Mouse (Mus musculus) limb, embryonic 13.5 days (tissue): ENCODE results near the gene Piga. TPM values are rescaled to one million over a fixed set of nuclear protein-coding genes. Genes with fewer than 3 reads are reported as not detected.

ENCODE experiments used
- ATAC-seq: fragments of 200-750 bp; cut with Nextera tagmentation; 2 replicates; pipeline ENCODE4 v1.8.0; 2017; ENCODE audit warnings: low read depth, moderate number of reproducible peaks, moderate TSS enrichment; ENCODE audit not compliant: low FRiP score
- H3K27ac ChIP-seq: fragments of 300-500 bp; sonication (generic); 2 replicates; pipeline ENCODE4 v1.5.1; 2015; ENCODE audit warnings: inconsistent platforms, mild to moderate bottlenecking, moderate library complexity
- H3K27me3 ChIP-seq: fragments of 300-500 bp; sonication (generic); 2 replicates; pipeline ENCODE4 v1.6.1; 2015; ENCODE audit warnings: mild to moderate bottlenecking, inconsistent platforms
- H3K36me3 ChIP-seq: fragments of 300-500 bp; sonication (generic); 2 replicates; pipeline ENCODE4 v1.6.1; 2015; ENCODE audit warnings: inconsistent platforms, mild to moderate bottlenecking, moderate library complexity
- H3K4me1 ChIP-seq: fragments of 300-500 bp; sonication (generic); 2 replicates; pipeline ENCODE4 v1.6.1; 2015; ENCODE audit warnings: inconsistent platforms
- H3K4me2 ChIP-seq: fragments of 300-500 bp; sonication (generic); replicated peaks from 2 replicates; pipeline ENCODE4 v1.6.1; 2015; ENCODE audit warnings: inconsistent platforms, mild to moderate bottlenecking, moderate library complexity
- H3K4me3 ChIP-seq: fragments of 300-500 bp; sonication (generic); 2 replicates; pipeline ENCODE4 v1.5.1; 2015; ENCODE audit warnings: moderate library complexity, mild to moderate bottlenecking, inconsistent platforms
- H3K9ac ChIP-seq: fragments of 300-500 bp; sonication (generic); 2 replicates; pipeline ENCODE4 v1.6.1; 2015; ENCODE audit warnings: mild to moderate bottlenecking, inconsistent platforms
- H3K9me3 ChIP-seq: fragments of 300-500 bp; sonication (generic); 2 replicates; pipeline ENCODE4 v1.6.1; 2016; ENCODE audit warnings: inconsistent platforms
- WGBS: fragments of 180-500 bp; shearing (Covaris S2); methylation state at CpG from one replicate; pipeline ENCODE4 v1.1.7; 2015; 5-methylcytosine and 5-hydroxymethylcytosine counted together
- polyA plus RNA-seq: library from polyadenylated mRNA; unstranded; fragments of >200 nt; fragmentation: Nextera tagmentation; extraction: Ambion mirVana; gene quantifications from 2 replicates; pipeline ENCODE4 v1.2.1, GENCODE M21; 2015

The Piga gene
- polyA plus RNA-seq: 12.4 and 13.2 TPM in 2 replicates

DNA sequence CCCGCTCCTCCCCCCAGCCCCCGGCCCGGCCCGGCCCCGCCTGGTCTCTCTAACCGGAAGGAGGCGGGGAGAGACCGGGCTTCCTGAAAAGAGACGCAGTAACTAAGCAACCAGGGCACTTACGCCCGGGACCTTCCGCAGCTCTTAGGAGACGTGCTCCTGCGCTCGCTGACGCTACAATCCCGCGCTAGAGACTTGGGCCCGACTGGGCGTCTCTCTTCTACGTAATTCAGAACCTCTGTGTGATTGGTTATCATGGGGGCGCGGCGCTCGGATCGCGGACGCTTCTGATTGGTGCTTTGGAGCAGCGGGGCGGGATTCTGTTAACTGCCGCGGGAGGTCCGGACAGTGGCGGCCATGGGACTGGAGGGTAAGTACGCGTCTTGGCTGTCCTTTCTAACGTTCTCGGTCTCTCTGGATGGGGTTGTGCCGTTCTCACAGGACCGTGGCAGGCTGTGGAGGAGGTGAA is at the start of gene Piga:
Gene Piga (plus strand): TSS at position 317 of the 469 bp plus-strand sequence.
- Histone ChIP-seq H3K36me3 (no peaks in the 10 kb centered on the region), H3K4me3 (peak within 1 kb of the TSS; percentile 56), H3K27me3 (peaks cover 35% of the 10 kb centered on the region), H3K4me2 (peak within 1 kb of the TSS; percentile 65), H3K27ac (peak within 1 kb of the TSS; percentile 39; the same call in 1 of the 2 replicates), H3K4me1 (peaks cover 6% of the 10 kb centered on the region), H3K9me3 (no peaks in the 10 kb centered on the region), H3K9ac (peak within 1 kb of the TSS; percentile 70)
- WGBS: 15% methylated on average over 40 of the region's 40 CpGs
- peak; percentile 99 for ATAC-seq

GRCm38 (mm10) chrX:164370576-164370975 is 49.0 kb upstream of the Piga start:
- ATAC-seq: no peak
- Histone ChIP-seq H3K4me2 (no peak overlapping the region), H3K9ac (no peak overlapping the region), H3K27ac (no peak overlapping the region), H3K27me3 (0 out of 2 replicates have a peak, but pooled peaks cover 7% of the 10 kb centered on the region), H3K9me3 (no peaks in the 10 kb centered on the region), H3K4me3 (no peak overlapping the region), H3K36me3 (no peaks in the 10 kb centered on the region), H3K4me1 (0 out of 2 replicates have a peak, but pooled peaks cover 8% of the 10 kb centered on the region)
- WGBS: 83% methylated on average over 3 of the region's 3 CpGs

- H3K27ac ChIP-seq: no peak within 1 kb of the TSS
Observed at GRCm38 (mm10) chrX:164373081-164373480, 46.5 kb upstream of the Piga start, which contains the start of gene Vegfd. TSS of gene Vegfd (plus strand) at chrX:164373378.

GRCm38 (mm10) chrX:164374586-164374985 is 45.0 kb upstream of the Piga start:
- Histone ChIP-seq H3K4me1 (0 out of 2 replicates have a peak, but pooled peaks cover 8% of the 10 kb centered on the region), H3K27ac (no peak overlapping the region), H3K9ac (no peak overlapping the region), H3K9me3 (no peaks in the 10 kb centered on the region), H3K27me3 (peaks cover 10% of the 10 kb centered on the region; the same call in 1 of the 2 replicates), H3K4me2 (0 out of 2 replicates have a peak overlapping the region, but pooled peaks have one; percentile 3), H3K4me3 (no peak overlapping the region), H3K36me3 (no peaks in the 10 kb centered on the region)
- 25% methylated on average over 5 of the region's 5 CpGs for WGBS
- no peak for ATAC-seq

More at GRCm38 (mm10) chrX:164373081-164373480, 46.5 kb upstream of the Piga start, which contains the start of gene Vegfd:
- Histone ChIP-seq H3K4me3 (no peak within 1 kb of the TSS), H3K4me1 (0 out of 2 replicates have a peak, but pooled peaks cover 8% of the 10 kb centered on the region), H3K27me3 (0 out of 2 replicates have a peak, but pooled peaks cover 7% of the 10 kb centered on the region), H3K36me3 (no peaks in the 10 kb centered on the region), H3K9me3 (no peaks in the 10 kb centered on the region), H3K4me2 (peak within 1 kb of the TSS; percentile 30), H3K9ac (no peak within 1 kb of the TSS)
- peak; percentile 57; the same call in 1 of the 2 replicates for ATAC-seq
- 15% methylated on average over 3 of the region's 3 CpGs for WGBS

DNA sequence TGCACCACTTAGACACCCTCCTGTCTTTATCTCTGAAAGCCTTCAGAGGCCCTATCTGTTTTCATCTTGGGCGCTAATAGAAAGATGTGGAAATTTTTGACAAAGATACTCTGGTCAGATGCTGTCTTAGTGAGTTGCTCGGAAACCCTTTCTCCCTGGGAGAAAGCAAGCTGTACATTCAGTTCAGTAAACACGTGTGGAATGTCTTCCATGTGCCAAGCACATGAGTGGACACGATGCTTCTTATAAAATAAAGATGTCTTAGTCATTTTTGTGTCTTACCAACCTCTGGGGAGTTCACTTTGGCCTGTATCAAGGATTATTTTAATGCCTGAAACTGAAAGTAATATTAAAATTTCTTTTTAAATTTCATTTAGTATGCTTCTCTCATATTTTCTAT is 39.9 kb upstream of the Piga start:
- H3K27me3 ChIP-seq: peaks cover 20% of the 10 kb centered on the region; the same call in 1 of the 2 replicates

DNA sequence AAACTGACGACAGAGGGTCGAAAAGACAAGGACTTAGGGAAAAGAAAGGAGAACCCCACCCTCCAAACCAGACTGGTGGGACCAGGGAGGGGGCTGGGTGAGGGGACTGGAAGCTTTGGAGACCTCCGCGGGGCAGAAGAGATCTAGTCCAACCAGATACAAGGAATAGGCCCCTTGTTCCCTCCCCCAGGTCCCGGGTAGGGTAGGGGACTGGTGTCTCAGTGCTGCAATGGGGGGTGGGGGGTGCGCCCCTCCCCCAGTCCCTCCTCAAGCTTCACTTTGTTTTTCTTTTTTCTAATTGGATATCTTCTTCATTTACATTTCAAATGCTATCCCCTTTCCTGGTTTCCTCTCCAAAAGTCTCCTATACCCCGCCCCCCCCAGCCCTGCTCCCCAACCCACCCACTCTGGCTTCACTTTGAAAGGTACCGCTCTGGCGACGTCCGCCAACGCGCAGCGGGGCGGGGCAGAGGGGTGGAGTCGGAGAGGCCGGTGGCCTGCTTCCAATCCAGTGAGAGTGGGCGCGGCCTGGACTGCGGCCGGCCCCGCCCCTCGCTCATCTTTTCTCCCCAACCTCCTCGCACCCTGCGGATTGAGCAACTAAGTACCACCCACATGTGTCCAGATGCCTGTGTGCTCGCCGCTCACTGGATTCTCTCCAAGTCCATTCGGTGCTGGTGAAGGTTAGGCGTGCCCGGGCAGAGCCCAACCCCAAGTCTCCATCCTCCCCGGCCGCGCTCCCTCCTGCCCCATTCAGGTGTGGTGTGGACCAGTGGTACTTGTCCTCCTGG is 37.8 kb upstream of the Piga start:
- no peaks in the 10 kb centered on the region for H3K9me3 ChIP-seq
- H3K4me1 ChIP-seq: no peaks in the 10 kb centered on the region
- no peaks in the 10 kb centered on the region for H3K36me3 ChIP-seq
- H3K27me3 ChIP-seq: peaks cover 15% of the 10 kb centered on the region; the same call in 1 of the 2 replicates
- H3K27ac ChIP-seq: no peak overlapping the region
- no peak overlapping the region; the same call in 1 of the 2 replicates for H3K9ac ChIP-seq
- peak; percentile 98 for ATAC-seq
- 16% methylated on average over 28 of the region's 33 CpGs for WGBS
- H3K4me3 ChIP-seq: peak overlapping the region; percentile 42
- peak overlapping the region; percentile 67 for H3K4me2 ChIP-seq

More for the DNA sequence above, 39.9 kb upstream of the Piga start:
- 0 out of 2 replicates have a peak, but pooled peaks cover 4% of the 10 kb centered on the region for H3K4me1 ChIP-seq
- no peaks in the 10 kb centered on the region for H3K36me3 ChIP-seq
- no peak for ATAC-seq
- H3K4me2 ChIP-seq: no peak overlapping the region
- H3K4me3 ChIP-seq: no peak overlapping the region
- no peak overlapping the region for H3K9ac ChIP-seq
- H3K9me3 ChIP-seq: no peaks in the 10 kb centered on the region
- 83% methylated on average over 4 of the region's 4 CpGs for WGBS
- H3K27ac ChIP-seq: no peak overlapping the region

- no peak for ATAC-seq
- Histone ChIP-seq H3K4me2 (no peak overlapping the region), H3K27ac (no peak overlapping the region), H3K4me3 (no peak overlapping the region), H3K36me3 (no peaks in the 10 kb centered on the region), H3K9me3 (no peaks in the 10 kb centered on the region), H3K27me3 (peaks cover 9% of the 10 kb centered on the region; the same call in 1 of the 2 replicates), H3K4me1 (no peaks in the 10 kb centered on the region), H3K9ac (no peak overlapping the region)
- 69% methylated on average over 4 of the region's 4 CpGs for WGBS
Observed at GRCm38 (mm10) chrX:164394091-164394490, 25.5 kb upstream of the Piga start.

GRCm38 (mm10) chrX:164398456-164398855 is 21.1 kb upstream of the Piga start:
- Histone ChIP-seq H3K36me3 (no peaks in the 10 kb centered on the region), H3K9ac (no peak overlapping the region), H3K27me3 (peaks cover 7% of the 10 kb centered on the region; the same call in 1 of the 2 replicates), H3K4me3 (no peak overlapping the region), H3K27ac (no peak overlapping the region), H3K9me3 (no peaks in the 10 kb centered on the region), H3K4me2 (no peak overlapping the region), H3K4me1 (no peaks in the 10 kb centered on the region)
- WGBS: 61% methylated on average over 3 of the region's 3 CpGs
- ATAC-seq: peak; percentile 54

GRCm38 (mm10) chrX:164405080-164405649 is 14.4 kb upstream of the Piga start:
- H3K4me1 ChIP-seq: no peaks in the 10 kb centered on the region
- ATAC-seq: no peak
- H3K27ac ChIP-seq: no peak overlapping the region
- no peaks in the 10 kb centered on the region for H3K9me3 ChIP-seq
- H3K27me3 ChIP-seq: peaks cover 4% of the 10 kb centered on the region; the same call in 1 of the 2 replicates
- no peaks in the 10 kb centered on the region for H3K36me3 ChIP-seq
- H3K4me3 ChIP-seq: no peak overlapping the region
- no peak overlapping the region for H3K9ac ChIP-seq
- no peak overlapping the region for H3K4me2 ChIP-seq

- Histone ChIP-seq H3K9me3 (no peaks in the 10 kb centered on the region), H3K4me2 (no peak overlapping the region), H3K9ac (no peak overlapping the region), H3K4me1 (no peaks in the 10 kb centered on the region), H3K27ac (no peak overlapping the region), H3K27me3 (peaks cover 7% of the 10 kb centered on the region; the same call in 1 of the 2 replicates), H3K36me3 (no peaks in the 10 kb centered on the region), H3K4me3 (no peak overlapping the region)
- WGBS: 76% methylated on average over 9 of the region's 9 CpGs
- no peak for ATAC-seq
Observed at GRCm38 (mm10) chrX:164406133-164407022, 13.2 kb upstream of the Piga start.

DNA sequence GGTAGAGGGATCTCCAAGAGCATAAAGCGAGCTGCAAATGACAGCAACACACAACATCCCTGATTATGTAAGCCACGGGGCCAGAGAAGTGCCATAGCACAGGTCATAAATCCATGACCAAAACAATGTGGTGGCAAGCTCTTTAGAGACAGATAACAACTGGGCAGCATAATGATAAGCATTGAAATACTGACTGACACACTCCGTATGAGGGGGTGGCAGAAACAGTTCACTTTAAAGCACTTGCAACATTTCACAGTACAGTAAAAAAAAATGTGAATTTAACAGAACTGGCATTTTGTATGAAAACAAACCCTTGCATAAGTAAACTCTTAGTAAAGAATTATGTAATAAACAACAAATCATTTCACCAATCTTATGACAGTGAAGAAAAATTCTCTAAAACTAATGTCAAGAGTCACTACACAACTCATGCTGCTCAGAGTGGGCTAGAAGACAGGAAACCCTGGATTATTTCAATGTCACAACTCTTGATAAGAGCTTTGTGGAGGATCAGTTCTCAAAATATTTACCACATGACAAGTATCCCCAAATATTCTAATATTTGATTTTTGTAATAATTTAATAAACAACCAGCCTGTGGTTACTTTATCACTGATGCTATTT is 11.2 kb upstream of the Piga start:
- H3K27ac ChIP-seq: no peak overlapping the region
- no peaks in the 10 kb centered on the region for H3K4me1 ChIP-seq
- no peak for ATAC-seq
- no peaks in the 10 kb centered on the region for H3K36me3 ChIP-seq
- no peak overlapping the region for H3K4me2 ChIP-seq
- WGBS: 82% methylated on average over 3 of the region's 3 CpGs
- H3K4me3 ChIP-seq: no peak overlapping the region
- no peaks in the 10 kb centered on the region for H3K9me3 ChIP-seq
- no peak overlapping the region for H3K9ac ChIP-seq
- H3K27me3 ChIP-seq: 0 out of 2 replicates have a peak, but pooled peaks cover 12% of the 10 kb centered on the region
